ENCODE assay signal across 11 mouse cellular contexts in the genomic region with DNA sequence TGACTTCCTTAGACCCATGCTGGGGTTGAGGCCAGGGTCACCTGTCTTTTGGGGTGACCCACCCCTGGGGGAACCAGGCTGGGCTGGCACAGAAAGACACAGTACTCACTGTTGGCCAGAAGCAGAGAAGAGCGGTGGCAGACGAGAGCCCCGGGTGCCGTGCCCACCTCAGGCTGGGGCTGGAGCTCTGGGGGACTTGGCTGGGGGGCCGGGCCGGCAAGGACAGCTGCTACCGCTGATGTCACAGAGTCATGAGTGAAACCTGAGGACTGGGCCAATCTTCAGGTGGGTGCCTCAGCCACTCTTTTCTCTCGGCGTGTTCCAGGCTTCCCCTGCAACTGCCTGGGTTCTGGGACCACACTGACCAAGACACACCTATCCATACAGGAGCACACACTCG. TPM values are rescaled to one million over a fixed set of nuclear protein-coding genes. Genes with fewer than 3 reads are reported as not detected.
DNase-seq lines count a peak whose midpoint lies in the region; ATAC-seq and TF ChIP-seq lines count a peak whose summit lies in the region.
"Had no signal": no experiment of that assay in that cellular context is flagged by ENCODE, and none has a peak within 500 bp of the region (broad histone marks: within the 10 kb centered on the region; RNA-seq: fewer than 3 reads in every experiment).

A gene (plus strand): TSS at position 107 of the 400 bp plus-strand sequence.

- no peaks in the 10 kb centered on the region for H3K27me3 ChIP-seq in forebrain, embryonic 13.5 days
- no peaks in the 10 kb centered on the region for H3K27me3 ChIP-seq in forebrain, embryonic 14.5 days (replicated peaks; ENCODE audit: control insufficient read depth, insufficient read depth, low read length)
- no peaks in the 10 kb centered on the region for H3K27me3 ChIP-seq in limb, embryonic 11.5 days (ENCODE audit: control insufficient read depth, insufficient read depth, low read length)
- H3K27me3 ChIP-seq in limb, embryonic 10.5 days (ENCODE audit: low read depth, poor library complexity, severe bottlenecking): peaks cover 18% of the 10 kb centered on the region
- H3K27me3 ChIP-seq in midbrain, embryonic 13.5 days: no peaks in the 10 kb centered on the region
- H3K27me3 ChIP-seq in liver, embryonic 12.5 days (replicated peaks): peaks cover 18% of the 10 kb centered on the region
- no peaks in the 10 kb centered on the region for H3K27me3 ChIP-seq in liver, postnatal 0 days (ENCODE audit: insufficient read depth, low read length)

- TF ChIP-seq CTCF in liver, postnatal 0 days (IDR thresholded peaks at IDR 0.05; ENCODE audit: low read depth): no peak

- no peak within 1 kb of the TSS for H3K4me3 ChIP-seq in forebrain, embryonic 13.5 days
- H3K4me3 ChIP-seq in forebrain, embryonic 14.5 days (ENCODE audit: low read depth, low read length): no peak within 1 kb of the TSS
- H3K4me3 ChIP-seq in limb, embryonic 11.5 days (ENCODE audit: low read depth, low read length): no peak within 1 kb of the TSS
- no peak within 1 kb of the TSS for H3K4me3 ChIP-seq in limb, embryonic 10.5 days
- H3K4me3 ChIP-seq in midbrain, embryonic 13.5 days (replicated peaks): no peak within 1 kb of the TSS
- no peak within 1 kb of the TSS for H3K4me3 ChIP-seq in liver, embryonic 12.5 days
- no peak within 1 kb of the TSS for H3K4me3 ChIP-seq in liver, postnatal 0 days (ENCODE audit: low read depth, low read length)

- no peak for ATAC-seq in forebrain, embryonic 13.5 days
- no peak for ATAC-seq in forebrain, embryonic 14.5 days
- no peak for ATAC-seq in limb, embryonic 11.5 days (ENCODE audit: insufficient number of reproducible peaks, low FRiP score, low TSS enrichment, low read depth)
- ATAC-seq in midbrain, embryonic 13.5 days: no peak
- ATAC-seq in liver, embryonic 12.5 days: no peak
- no peak for ATAC-seq in liver, postnatal 0 days

- H3K4me1 ChIP-seq in forebrain, embryonic 13.5 days: peaks cover 10% of the 10 kb centered on the region
- peaks cover 3% of the 10 kb centered on the region; the same call in 1 of the 2 replicates for H3K4me1 ChIP-seq in forebrain, embryonic 14.5 days (ENCODE audit: control insufficient read depth, insufficient read depth, low read length)
- H3K4me1 ChIP-seq in limb, embryonic 11.5 days (ENCODE audit: control insufficient read depth, insufficient read depth, low read length): no peaks in the 10 kb centered on the region
- peaks cover 13% of the 10 kb centered on the region for H3K4me1 ChIP-seq in limb, embryonic 10.5 days
- peaks cover 15% of the 10 kb centered on the region for H3K4me1 ChIP-seq in midbrain, embryonic 13.5 days (replicated peaks)
- peaks cover 11% of the 10 kb centered on the region for H3K4me1 ChIP-seq in liver, embryonic 12.5 days
- H3K4me1 ChIP-seq in liver, postnatal 0 days (ENCODE audit: insufficient read depth): no peaks in the 10 kb centered on the region

- no peaks in the 10 kb centered on the region for H3K9me3 ChIP-seq in forebrain, embryonic 13.5 days (replicated peaks)
- H3K9me3 ChIP-seq in forebrain, embryonic 14.5 days (replicated peaks; ENCODE audit: control insufficient read depth, low read length): no peaks in the 10 kb centered on the region
- no peaks in the 10 kb centered on the region for H3K9me3 ChIP-seq in limb, embryonic 11.5 days (ENCODE audit: control insufficient read depth, low read length)
- no peaks in the 10 kb centered on the region for H3K9me3 ChIP-seq in limb, embryonic 10.5 days (replicated peaks)
- H3K9me3 ChIP-seq in midbrain, embryonic 13.5 days: no peaks in the 10 kb centered on the region
- H3K9me3 ChIP-seq in liver, embryonic 12.5 days (replicated peaks): no peaks in the 10 kb centered on the region
- no peaks in the 10 kb centered on the region for H3K9me3 ChIP-seq in liver, postnatal 0 days (ENCODE audit: low read length)

- no peak for DNase-seq in forebrain, embryonic 14.5 days (ENCODE audit: low spot score)
- DNase-seq in limb, embryonic 11.5 days (ENCODE audit: low spot score): no peak
- no peak for DNase-seq in limb, embryonic 10.5 days (ENCODE audit: low spot score)
- peak; percentile 77 for DNase-seq in gastrocnemius, adult 18-20 months (ENCODE audit: low spot score)
- no peak for DNase-seq in liver, postnatal 0 days
- DNase-seq: kidney, adult 9 months had no signal

- no peaks in the 10 kb centered on the region for H3K36me3 ChIP-seq in forebrain, embryonic 13.5 days (ENCODE audit: poor library complexity, severe bottlenecking)
- H3K36me3 ChIP-seq in forebrain, embryonic 14.5 days (ENCODE audit: control insufficient read depth, insufficient read depth, low read length): no peaks in the 10 kb centered on the region
- no peaks in the 10 kb centered on the region for H3K36me3 ChIP-seq in limb, embryonic 11.5 days (ENCODE audit: control insufficient read depth, insufficient read depth, low read length)
- no peaks in the 10 kb centered on the region for H3K36me3 ChIP-seq in limb, embryonic 10.5 days
- H3K36me3 ChIP-seq in midbrain, embryonic 13.5 days: no peaks in the 10 kb centered on the region
- no peaks in the 10 kb centered on the region for H3K36me3 ChIP-seq in liver, embryonic 12.5 days
- no peaks in the 10 kb centered on the region for H3K36me3 ChIP-seq in liver, postnatal 0 days (replicated peaks; ENCODE audit: insufficient read depth, low read length)

- peak within 1 kb of the TSS; percentile 20; the same call in 1 of the 2 replicates for H3K4me2 ChIP-seq in forebrain, embryonic 13.5 days
- H3K4me2 ChIP-seq in forebrain, embryonic 14.5 days (ENCODE audit: low read length): no peak within 1 kb of the TSS
- H3K4me2 ChIP-seq in limb, embryonic 11.5 days (ENCODE audit: low read depth, severe bottlenecking): 0 out of 2 replicates have a peak within 1 kb of the TSS, but pooled peaks have one; percentile 1
- peak within 1 kb of the TSS; percentile 30 for H3K4me2 ChIP-seq in midbrain, embryonic 13.5 days (replicated peaks)
- H3K4me2 ChIP-seq in liver, embryonic 12.5 days: no peak within 1 kb of the TSS; the same call in 1 of the 2 replicates
- H3K4me2 ChIP-seq in liver, postnatal 0 days (ENCODE audit: low read depth, low read length): no peak within 1 kb of the TSS

- 59% methylated on average over 10 of the region's 10 CpGs for WGBS in forebrain, embryonic 13.5 days
- 53% methylated on average over 10 of the region's 10 CpGs for WGBS in forebrain, embryonic 14.5 days
- whole genome bisulfite sequencing in limb, embryonic 11.5 days: 45% methylated on average over 10 of the region's 10 CpGs
- WGBS in limb, embryonic 10.5 days: 55% methylated on average over 10 of the region's 10 CpGs
- WGBS in midbrain, embryonic 13.5 days: 54% methylated on average over 10 of the region's 10 CpGs
- WGBS in liver, embryonic 12.5 days (ENCODE audit: insufficient replicate concordance): 49% methylated on average over 10 of the region's 10 CpGs
- 61% methylated on average over 10 of the region's 10 CpGs for whole genome bisulfite sequencing in liver, postnatal 0 days (ENCODE audit: insufficient replicate concordance)

- no peak for TF ChIP-seq EP300 in liver, postnatal 0 days (IDR thresholded peaks at IDR 0.05; ENCODE audit: low read depth)

- no peak within 1 kb of the TSS for H3K27ac ChIP-seq in forebrain, embryonic 13.5 days
- H3K27ac ChIP-seq in forebrain, embryonic 14.5 days (ENCODE audit: low read depth, low read length): no peak within 1 kb of the TSS
- no peak within 1 kb of the TSS for H3K27ac ChIP-seq in limb, embryonic 11.5 days (replicated peaks; ENCODE audit: low read depth, low read length)
- no peak within 1 kb of the TSS for H3K27ac ChIP-seq in limb, embryonic 10.5 days
- H3K27ac ChIP-seq in midbrain, embryonic 13.5 days: no peak within 1 kb of the TSS
- no peak within 1 kb of the TSS for H3K27ac ChIP-seq in liver, embryonic 12.5 days
- H3K27ac ChIP-seq in liver, postnatal 0 days (ENCODE audit: low read depth): no peak within 1 kb of the TSS
- H3K27ac ChIP-seq: liver, embryonic 14.5 days had no signal

- 0 out of 2 replicates have a peak within 1 kb of the TSS, but pooled peaks have one; percentile 26 for H3K9ac ChIP-seq in forebrain, embryonic 13.5 days
- no peak within 1 kb of the TSS for H3K9ac ChIP-seq in forebrain, embryonic 14.5 days (ENCODE audit: low read length)
- no peak within 1 kb of the TSS; the same call in 1 of the 2 replicates for H3K9ac ChIP-seq in limb, embryonic 11.5 days (ENCODE audit: low read length)
- H3K9ac ChIP-seq in midbrain, embryonic 13.5 days (replicated peaks): no peak within 1 kb of the TSS
- H3K9ac ChIP-seq in liver, embryonic 12.5 days: no peak within 1 kb of the TSS
- no peak within 1 kb of the TSS for H3K9ac ChIP-seq in liver, postnatal 0 days (replicated peaks)
- H3K9ac ChIP-seq: liver, embryonic 14.5 days had no signal

RNA-seq across cellular contexts. Expression of the gene that starts here (rescaled TPM):
- polyA plus RNA-seq in forebrain, embryonic 13.5 days (2015; fragmentation: Nextera tagmentation; extraction: Ambion mirVana): not detected in 2 replicates
- polyA plus RNA-seq in forebrain, embryonic 14.5 days (2014; fragmentation: Nextera tagmentation; extraction: Ambion mirVana): not detected in 2 replicates
- not detected in 2 replicates for polyA plus RNA-seq in limb, embryonic 11.5 days (2014; fragmentation: Nextera tagmentation; extraction: Ambion mirVana)
- not detected in 2 replicates for polyA plus RNA-seq in limb, embryonic 10.5 days (2016; fragmentation: Nextera tagmentation; extraction: Ambion mirVana)
- 1 to 10 TPM; 4.8 to 5.7 TPM for total RNA-seq in gastrocnemius, adult 18-20 months (2021)
- polyA plus RNA-seq in midbrain, embryonic 13.5 days (2015; fragmentation: Nextera tagmentation; extraction: Ambion mirVana): not detected in 2 replicates
- not detected in 2 replicates for polyA plus RNA-seq in liver, embryonic 12.5 days (2016; fragmentation: Nextera tagmentation; extraction: Ambion mirVana)
- not detected in 2 replicates for polyA plus RNA-seq in liver, postnatal 0 days (2015; fragmentation: Nextera tagmentation; extraction: Ambion mirVana)
- polyA plus RNA-seq: C2C12; liver, embryonic 14.5 days had no signal

Comparison
In these comparisons a context has a peak if more than half of its experiments do, and no peak if none do; other contexts are left out.
1. H3K4me2 ChIP-seq: peak in forebrain, embryonic 13.5 days (single experiment), limb, embryonic 11.5 days (single experiment) and midbrain, embryonic 13.5 days (single experiment); none in forebrain, embryonic 14.5 days (single experiment), liver, embryonic 12.5 days (single experiment) and liver, postnatal 0 days (single experiment).